Mouse (Mus musculus) liver, embryonic 11.5 days (tissue): ENCODE measurements around the gene Add3. TPM values are rescaled to one million over a fixed set of nuclear protein-coding genes. Genes with fewer than 3 reads are reported as not detected.

Experiments used
- ATAC-seq: fragments of 200-750 bp; cut with Nextera tagmentation; replicated peaks from 2 replicates; pipeline ENCODE4 v1.8.0; 2017; ENCODE audit warnings: moderate number of reproducible peaks, mild to moderate bottlenecking, moderate TSS enrichment, moderate library complexity; ENCODE audit not compliant: low FRiP score
- DNase-seq: peaks from one replicate; pipeline ENCODE4 v3.0.0-alpha.2; 2017; ENCODE audit warnings: low spot score
- H3K27ac ChIP-seq: fragments of 300-500 bp; sonication (generic); 2 replicates; pipeline ENCODE4 v1.5.1; 2014; ENCODE audit warnings: mild to moderate bottlenecking, low read depth, low read length, control low read depth
- H3K27me3 ChIP-seq: fragments of 300-500 bp; sonication (generic); replicated peaks from 2 replicates; pipeline ENCODE4 v1.6.1; 2014; ENCODE audit warnings: low read length, mixed read lengths; ENCODE audit not compliant: control insufficient read depth, insufficient read depth
- H3K36me3 ChIP-seq: fragments of 300-500 bp; sonication (generic); 2 replicates; pipeline ENCODE4 v1.6.1; 2014; ENCODE audit warnings: mild to moderate bottlenecking, low read length, moderate library complexity, mixed read lengths; ENCODE audit not compliant: control insufficient read depth, insufficient read depth
- H3K4me1 ChIP-seq: fragments of 300-500 bp; sonication (generic); replicated peaks from 2 replicates; pipeline ENCODE4 v1.6.1; 2014; ENCODE audit warnings: low read length, mixed read lengths; ENCODE audit not compliant: control insufficient read depth, insufficient read depth
- H3K4me2 ChIP-seq: fragments of 300-500 bp; sonication (generic); 2 replicates; pipeline ENCODE4 v1.6.1; 2014; ENCODE audit warnings: mild to moderate bottlenecking, control low read depth, moderate library complexity
- H3K4me3 ChIP-seq: fragments of 300-500 bp; sonication (generic); 2 replicates; pipeline ENCODE4 v1.5.1; 2014; ENCODE audit warnings: low read depth, low read length, control low read depth
- H3K9ac ChIP-seq: fragments of 300-500 bp; sonication (generic); 2 replicates; pipeline ENCODE4 v1.6.1; 2014; ENCODE audit warnings: low read depth, low read length, control low read depth
- H3K9me3 ChIP-seq: fragments of 300-500 bp; sonication (generic); 2 replicates; pipeline ENCODE4 v1.6.1; 2016; ENCODE audit warnings: low read length, inconsistent platforms, mixed read lengths; ENCODE audit not compliant: control insufficient read depth
- whole genome bisulfite sequencing: fragments of 180-500 bp; shearing (Covaris S2); extraction: QIAGEN DNeasy Blood & Tissue Kit; methylation state at CpG from one replicate; pipeline ENCODE4 v1.1.7; 2014; 5-methylcytosine and 5-hydroxymethylcytosine counted together
- polyA plus RNA-seq: library from polyadenylated mRNA; unstranded; fragments of >200 nt; fragmentation: Nextera tagmentation; extraction: Ambion mirVana; gene quantifications from 2 replicates; pipeline ENCODE4 v1.2.1, GENCODE M21; 2014

Add3 gene
- polyA plus RNA-seq, 1 experiment from 2014 or later: 65.0 TPM

- Histone ChIP-seq H3K9me3 (no peaks in the 10 kb centered on the region), H3K36me3 (no peaks in the 10 kb centered on the region), H3K9ac (no peak overlapping the region), H3K4me3 (no peak overlapping the region), H3K27ac (peak overlapping the region; percentile 21; the same call in 1 of the 2 replicates), H3K4me1 (peaks cover 58% of the 10 kb centered on the region), H3K27me3 (no peaks in the 10 kb centered on the region), H3K4me2 (peak overlapping the region; percentile 13; the same call in 1 of the 2 replicates)
- 43% methylated on average over 6 of the region's 6 CpGs for WGBS
- no peak for DNase-seq
- peak; percentile 65 for ATAC-seq
Measured at GRCm38 (mm10) chr19:53191867-53192487, 51.7 kb downstream of the Add3 start.

- H3K4me3 ChIP-seq: no peak overlapping the region
- peak overlapping the region; percentile 92 for H3K27ac ChIP-seq
- H3K36me3 ChIP-seq: no peaks in the 10 kb centered on the region
- DNase-seq (no peak), ATAC-seq (no peak)
- WGBS: 70% methylated on average over 2 of the region's 2 CpGs
- H3K27me3 ChIP-seq: no peaks in the 10 kb centered on the region
- H3K4me1 ChIP-seq: peaks cover 48% of the 10 kb centered on the region
- H3K9me3 ChIP-seq: no peaks in the 10 kb centered on the region
- peak overlapping the region; percentile 58 for H3K4me2 ChIP-seq
- H3K9ac ChIP-seq: 0 out of 2 replicates have a peak overlapping the region, but pooled peaks have one; percentile 14
Measured at GRCm38 (mm10) chr19:53193190-53193589, 52.9 kb downstream of the Add3 start.

GRCm38 (mm10) chr19:53193964-53194582 lies 53.8 kb downstream of the Add3 start:
- Histone ChIP-seq H3K27ac (peak overlapping the region; percentile 92), H3K9ac (peak overlapping the region; percentile 61), H3K4me1 (peaks cover 40% of the 10 kb centered on the region), H3K9me3 (no peaks in the 10 kb centered on the region), H3K4me2 (peak overlapping the region; percentile 58), H3K4me3 (peak overlapping the region; percentile 41), H3K27me3 (no peaks in the 10 kb centered on the region), H3K36me3 (no peaks in the 10 kb centered on the region)
- ATAC-seq (peak; percentile 77), DNase-seq (peak; percentile 49)
- WGBS: 42% methylated on average over 11 of the region's 11 CpGs

GRCm38 (mm10) chr19:53194751-53195520 lies 54.7 kb downstream of the Add3 start:
- Histone ChIP-seq H3K27me3 (no peaks in the 10 kb centered on the region), H3K36me3 (peaks cover 5% of the 10 kb centered on the region; the same call in 1 of the 2 replicates), H3K27ac (peak overlapping the region; percentile 92), H3K4me2 (peak overlapping the region; percentile 58), H3K9ac (peak overlapping the region; percentile 61), H3K4me1 (peaks cover 36% of the 10 kb centered on the region), H3K4me3 (peak overlapping the region; percentile 41), H3K9me3 (no peaks in the 10 kb centered on the region)
- no peak for DNase-seq
- 68% methylated on average over 9 of the region's 9 CpGs for WGBS
- no peak for ATAC-seq

GRCm38 (mm10) chr19:53196961-53197360 lies 56.7 kb downstream of the Add3 start:
- H3K36me3 ChIP-seq: peaks cover 5% of the 10 kb centered on the region; the same call in 1 of the 2 replicates
- no peak overlapping the region for H3K4me2 ChIP-seq
- no peak overlapping the region for H3K27ac ChIP-seq
- no peak overlapping the region for H3K4me3 ChIP-seq
- H3K27me3 ChIP-seq: no peaks in the 10 kb centered on the region
- no peaks in the 10 kb centered on the region for H3K9me3 ChIP-seq
- H3K4me1 ChIP-seq: peaks cover 26% of the 10 kb centered on the region
- 87% methylated on average over 10 of the region's 10 CpGs for WGBS
- no peak for DNase-seq
- no peak overlapping the region for H3K9ac ChIP-seq
- ATAC-seq: no peak

GRCm38 (mm10) chr19:53197766-53198165 lies 57.5 kb downstream of the Add3 start:
- ATAC-seq: no peak
- Histone ChIP-seq H3K9me3 (no peaks in the 10 kb centered on the region), H3K4me2 (no peak overlapping the region), H3K36me3 (peaks cover 5% of the 10 kb centered on the region; the same call in 1 of the 2 replicates), H3K4me3 (no peak overlapping the region), H3K9ac (no peak overlapping the region), H3K27ac (0 out of 2 replicates have a peak overlapping the region, but pooled peaks have one; percentile 0), H3K27me3 (no peaks in the 10 kb centered on the region), H3K4me1 (peaks cover 22% of the 10 kb centered on the region)
- DNase-seq: no peak
- 77% methylated on average over 7 of the region's 7 CpGs for WGBS

GRCm38 (mm10) chr19:53198706-53199572 lies 58.7 kb downstream of the Add3 start:
- DNase-seq (no peak), ATAC-seq (no peak)
- no peak overlapping the region for H3K4me2 ChIP-seq
- H3K27ac ChIP-seq: no peak overlapping the region
- H3K9ac ChIP-seq: no peak overlapping the region
- no peaks in the 10 kb centered on the region for H3K27me3 ChIP-seq
- H3K4me1 ChIP-seq: peaks cover 12% of the 10 kb centered on the region
- WGBS: 71% methylated on average over 17 of the region's 17 CpGs
- no peak overlapping the region for H3K4me3 ChIP-seq
- H3K9me3 ChIP-seq: no peaks in the 10 kb centered on the region
- peaks cover 5% of the 10 kb centered on the region; the same call in 1 of the 2 replicates for H3K36me3 ChIP-seq

- 0 out of 2 replicates have a peak, but pooled peaks cover 9% of the 10 kb centered on the region for H3K4me1 ChIP-seq
- H3K9ac ChIP-seq: no peak overlapping the region
- H3K4me3 ChIP-seq: no peak overlapping the region
- no peak overlapping the region for H3K27ac ChIP-seq
- ATAC-seq (0 out of 2 replicates have a peak, but pooled peaks have one; percentile 20), DNase-seq (no peak)
- peaks cover 5% of the 10 kb centered on the region; the same call in 1 of the 2 replicates for H3K36me3 ChIP-seq
- no peaks in the 10 kb centered on the region for H3K27me3 ChIP-seq
- WGBS: 93% methylated on average over 9 of the region's 9 CpGs
- no peak overlapping the region for H3K4me2 ChIP-seq
- H3K9me3 ChIP-seq: no peaks in the 10 kb centered on the region
Measured at GRCm38 (mm10) chr19:53199711-53200110, 59.5 kb downstream of the Add3 start.
